Mouse (Mus musculus) kidney, embryonic 15.5 days (tissue): Measurements from ENCODE around the gene Pygm. TPM values are rescaled to one million over a fixed set of nuclear protein-coding genes. Genes with fewer than 3 reads are reported as not detected.

Source experiments
- ATAC-seq: fragments of 200-750 bp; cut with Nextera tagmentation; replicated peaks from 2 replicates; pipeline ENCODE4 v1.8.0; 2017; ENCODE audit warnings: moderate TSS enrichment; ENCODE audit not compliant: low FRiP score
- H3K27ac ChIP-seq: fragments of 300-500 bp; sonication (generic); 2 replicates; pipeline ENCODE4 v1.5.1; 2015; ENCODE audit warnings: mild to moderate bottlenecking, inconsistent platforms
- H3K27me3 ChIP-seq: fragments of 300-500 bp; sonication (generic); 2 replicates; pipeline ENCODE4 v1.6.1; 2015; ENCODE audit warnings: inconsistent platforms
- H3K36me3 ChIP-seq: fragments of 300-500 bp; sonication (generic); 2 replicates; pipeline ENCODE4 v1.6.1; 2015; ENCODE audit warnings: inconsistent platforms
- H3K4me1 ChIP-seq: fragments of 300-500 bp; sonication (generic); 2 replicates; pipeline ENCODE4 v1.6.1; 2015; ENCODE audit warnings: inconsistent platforms
- H3K4me2 ChIP-seq: fragments of 300-500 bp; sonication (generic); 2 replicates; pipeline ENCODE4 v1.6.1; 2015; ENCODE audit warnings: moderate library complexity, mild to moderate bottlenecking, inconsistent platforms
- H3K4me3 ChIP-seq: fragments of 300-500 bp; sonication (generic); replicated peaks from 2 replicates; pipeline ENCODE4 v1.5.1; 2015; ENCODE audit warnings: mild to moderate bottlenecking, inconsistent platforms
- H3K9ac ChIP-seq: fragments of 300-500 bp; sonication (generic); 2 replicates; pipeline ENCODE4 v1.6.1; 2015; ENCODE audit warnings: mild to moderate bottlenecking, inconsistent platforms
- H3K9me3 ChIP-seq: fragments of 300-500 bp; sonication (generic); replicated peaks from 2 replicates; pipeline ENCODE4 v1.6.1; 2016; ENCODE audit warnings: inconsistent platforms
- WGBS: fragments of 180-500 bp; shearing (Covaris S2); methylation state at CpG from one replicate; pipeline ENCODE4 v1.1.7; 2015; ENCODE audit warnings: mixed read lengths; 5-methylcytosine and 5-hydroxymethylcytosine counted together
- polyA plus RNA-seq: library from polyadenylated mRNA; unstranded; fragments of >200 nt; fragmentation: Nextera tagmentation; extraction: Ambion mirVana; gene quantifications from 2 replicates; pipeline ENCODE4 v1.2.1, GENCODE M21; 2015

The Pygm gene
- polyA plus RNA-seq, 1 experiment from 2014 or later, result 28.2 TPM

- H3K9ac ChIP-seq, result peak within 1 kb of the TSS; percentile 42; the same call in 1 of the 2 replicates
- under 1% methylated on average over 44 of the region's 46 CpGs for WGBS
- H3K4me1 ChIP-seq, result peaks cover 40% of the 10 kb centered on the region
- peaks cover 70% of the 10 kb centered on the region for H3K27me3 ChIP-seq
- H3K36me3 ChIP-seq, result no peaks in the 10 kb centered on the region
- peak within 1 kb of the TSS; percentile 56 for H3K4me3 ChIP-seq
- ATAC-seq, result peak; percentile 82
- H3K4me2 ChIP-seq, result peak within 1 kb of the TSS; percentile 97
- H3K27ac ChIP-seq, result no peak within 1 kb of the TSS
- no peaks in the 10 kb centered on the region for H3K9me3 ChIP-seq
Observed at GRCm38 (mm10) chr19:6418233-6418879, 34.2 kb downstream of the Pygm start, which contains the start of gene Nrxn2. Gene Nrxn2, plus strand, starts transcription at chr19:6418731.

DNA sequence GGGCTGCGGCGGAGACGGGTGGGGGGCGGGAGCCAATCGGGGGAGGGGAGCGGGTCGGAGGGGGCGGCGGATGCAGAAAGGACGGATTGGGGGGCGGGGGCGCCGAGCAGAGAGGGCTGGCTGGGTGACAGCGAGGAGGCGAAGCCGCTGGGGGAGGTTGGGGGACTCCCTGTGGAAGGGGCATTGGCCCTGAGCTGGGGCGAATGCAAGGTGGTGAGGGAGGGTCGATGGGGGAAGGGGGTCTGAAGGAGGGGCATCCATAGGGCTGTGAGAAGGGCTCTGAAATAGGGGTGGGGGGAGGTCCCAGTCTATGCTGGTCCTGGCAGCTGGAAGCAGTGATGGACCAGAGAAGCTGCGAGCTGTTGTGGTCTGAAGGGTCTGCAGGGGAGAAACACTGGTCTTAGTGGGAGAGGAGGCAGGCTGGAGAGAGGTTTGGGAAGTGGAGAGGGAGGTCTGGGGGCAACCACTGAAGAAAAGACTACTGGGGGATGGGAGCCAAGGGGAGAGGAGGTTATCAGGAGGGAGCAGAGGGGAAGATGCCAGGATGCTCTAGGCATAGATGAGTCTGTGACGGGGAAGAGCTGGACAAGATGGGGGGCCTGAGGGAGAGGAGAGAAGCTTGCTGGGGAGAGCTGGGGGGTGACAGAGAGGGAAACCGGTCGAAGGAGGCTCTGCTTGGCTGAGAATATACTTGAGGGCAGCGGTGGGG lies 34.9 kb downstream of the Pygm start:
- Histone ChIP-seq H3K9me3 (no peaks in the 10 kb centered on the region), H3K36me3 (no peaks in the 10 kb centered on the region), H3K4me1 (peaks cover 40% of the 10 kb centered on the region), H3K27ac (no peak overlapping the region), H3K27me3 (peaks cover 75% of the 10 kb centered on the region), H3K4me2 (peak overlapping the region; percentile 97), H3K9ac (no peak overlapping the region), H3K4me3 (peak overlapping the region; percentile 56)
- 10% methylated on average over 17 of the region's 23 CpGs for WGBS
- peak; percentile 27; the same call in 1 of the 2 replicates for ATAC-seq

DNA sequence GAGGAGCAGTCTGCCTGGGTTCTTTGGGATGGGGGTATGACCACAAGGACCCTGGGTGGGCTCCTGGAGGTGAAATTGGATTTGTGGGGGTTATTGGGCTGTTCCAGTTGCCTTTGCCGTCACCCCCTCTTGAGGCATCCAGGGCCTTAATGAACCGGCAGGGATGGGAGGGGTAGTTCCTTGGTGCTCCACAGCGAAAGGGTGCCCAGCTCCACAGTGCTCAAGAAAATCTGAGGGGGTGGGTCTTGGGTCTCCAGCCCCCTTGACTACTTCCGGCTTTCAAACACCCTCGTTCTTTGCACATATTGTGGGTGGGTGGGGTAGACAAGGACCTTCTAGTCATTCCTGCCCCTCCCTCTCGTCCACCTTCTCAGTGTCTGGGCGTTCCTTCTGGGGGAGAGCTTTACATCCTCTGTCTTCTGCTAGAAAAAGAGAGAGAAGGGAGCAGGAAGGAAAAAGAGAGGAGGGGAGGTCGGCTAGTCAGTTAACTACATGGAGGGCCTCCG lies 35.7 kb downstream of the Pygm start:
- Histone ChIP-seq H3K27me3 (peaks cover 83% of the 10 kb centered on the region), H3K9ac (no peak overlapping the region), H3K9me3 (no peaks in the 10 kb centered on the region), H3K4me1 (peaks cover 40% of the 10 kb centered on the region), H3K4me3 (no peak overlapping the region), H3K36me3 (no peaks in the 10 kb centered on the region), H3K27ac (no peak overlapping the region), H3K4me2 (no peak overlapping the region)
- WGBS, result 55% methylated on average over 9 of the region's 9 CpGs
- ATAC-seq, result no peak

DNA sequence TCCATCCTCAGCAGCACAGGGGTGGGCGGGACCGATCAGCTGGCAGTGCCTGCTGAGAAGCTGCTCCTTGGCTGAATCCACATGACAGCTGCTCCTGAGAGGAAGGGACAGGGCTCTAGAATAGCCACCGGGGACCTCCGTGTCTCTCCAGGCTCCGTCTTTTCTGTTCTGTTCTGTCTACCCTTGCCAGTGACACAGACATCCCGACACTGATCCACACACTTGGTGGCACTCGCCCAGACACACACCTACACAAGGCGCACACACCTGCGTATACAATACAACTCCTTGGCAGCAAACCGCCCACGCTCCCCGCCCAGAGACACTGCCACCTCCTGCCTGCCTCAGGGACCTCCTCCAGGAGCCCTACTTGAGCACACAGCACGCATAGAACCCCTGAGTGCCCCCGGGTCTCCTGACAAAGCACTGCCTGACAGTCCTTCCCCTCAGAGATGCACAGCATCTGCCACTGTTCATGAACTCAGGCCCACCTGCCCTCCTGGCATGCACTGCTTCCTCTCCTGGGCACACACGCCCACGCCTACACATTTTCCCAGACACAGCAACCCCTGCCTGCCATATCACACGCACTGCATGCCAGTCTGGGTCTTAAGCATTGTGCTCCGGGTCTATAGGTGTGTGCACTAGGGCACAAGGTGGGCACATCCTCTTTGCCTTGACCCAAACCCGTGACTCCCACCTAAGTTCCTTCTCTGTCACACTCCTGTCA lies 36.4 kb downstream of the Pygm start:
- ATAC-seq, result no peak
- Histone ChIP-seq H3K27ac (no peak overlapping the region), H3K4me3 (no peak overlapping the region), H3K9me3 (no peaks in the 10 kb centered on the region), H3K36me3 (no peaks in the 10 kb centered on the region), H3K4me1 (peaks cover 36% of the 10 kb centered on the region), H3K4me2 (no peak overlapping the region), H3K27me3 (peaks cover 87% of the 10 kb centered on the region), H3K9ac (no peak overlapping the region)
- 61% methylated on average over 19 of the region's 19 CpGs for WGBS

- Histone ChIP-seq H3K36me3 (no peaks in the 10 kb centered on the region), H3K9ac (no peak overlapping the region), H3K27ac (no peak overlapping the region), H3K4me2 (no peak overlapping the region), H3K4me3 (no peak overlapping the region), H3K9me3 (no peaks in the 10 kb centered on the region), H3K4me1 (peaks cover 30% of the 10 kb centered on the region), H3K27me3 (peaks cover 89% of the 10 kb centered on the region)
- 77% methylated on average over 9 of the region's 9 CpGs for WGBS
- no peak for ATAC-seq
Observed at GRCm38 (mm10) chr19:6421211-6421590, 37.0 kb downstream of the Pygm start.

- Histone ChIP-seq H3K27ac (no peak overlapping the region), H3K9me3 (no peaks in the 10 kb centered on the region), H3K4me2 (no peak overlapping the region), H3K36me3 (no peaks in the 10 kb centered on the region), H3K4me3 (no peak overlapping the region), H3K9ac (no peak overlapping the region), H3K27me3 (peaks cover 93% of the 10 kb centered on the region), H3K4me1 (peaks cover 24% of the 10 kb centered on the region)
- ATAC-seq, result no peak
- 69% methylated on average over 7 of the region's 7 CpGs for WGBS
Observed at GRCm38 (mm10) chr19:6422014-6422413, 37.8 kb downstream of the Pygm start.

GRCm38 (mm10) chr19:6423241-6423640 lies 39.0 kb downstream of the Pygm start:
- H3K9ac ChIP-seq, result no peak overlapping the region
- 81% methylated on average over 16 of the region's 16 CpGs for WGBS
- peaks cover 24% of the 10 kb centered on the region for H3K4me1 ChIP-seq
- H3K27ac ChIP-seq, result no peak overlapping the region
- ATAC-seq, result no peak
- no peaks in the 10 kb centered on the region for H3K36me3 ChIP-seq
- H3K9me3 ChIP-seq, result no peaks in the 10 kb centered on the region
- no peak overlapping the region for H3K4me3 ChIP-seq
- H3K27me3 ChIP-seq, result peaks cover 95% of the 10 kb centered on the region
- H3K4me2 ChIP-seq, result no peak overlapping the region

DNA sequence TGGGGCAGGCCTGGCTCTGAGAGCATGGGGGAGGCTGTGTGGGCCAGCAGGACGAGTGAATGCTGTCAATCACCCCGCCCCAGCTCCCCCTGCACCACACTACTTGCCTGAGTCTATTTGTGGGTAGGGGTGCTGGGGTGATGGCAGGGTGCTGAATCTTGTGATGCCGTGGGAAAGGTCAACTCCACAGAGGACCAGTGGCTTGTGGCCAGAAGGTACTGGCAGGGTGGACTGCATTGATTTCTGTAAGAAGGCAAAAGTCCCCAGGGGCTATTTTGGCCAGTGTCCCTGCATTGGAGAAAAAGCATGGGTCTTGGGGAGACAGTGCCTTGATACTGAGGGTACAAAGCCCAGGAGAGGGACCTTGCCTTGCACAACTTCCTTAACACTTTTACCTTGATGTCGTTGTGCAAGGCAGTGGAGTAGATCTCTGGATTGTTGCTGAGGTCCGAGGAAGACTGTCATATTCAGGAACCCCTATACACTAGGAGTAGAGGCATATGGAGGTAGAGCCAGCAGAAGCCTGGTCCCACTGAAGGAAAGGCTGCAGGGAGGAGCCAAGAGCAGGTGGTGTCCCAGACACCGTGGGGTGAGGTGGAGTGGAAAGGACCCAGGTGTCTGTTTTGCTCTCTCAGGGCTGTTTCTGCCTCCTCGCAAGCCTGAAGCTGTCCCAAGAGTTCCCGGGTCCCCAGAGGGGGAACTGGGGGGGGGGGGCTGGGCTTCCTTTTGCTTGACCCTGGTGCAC lies 40.1 kb downstream of the Pygm start:
- no peaks in the 10 kb centered on the region for H3K36me3 ChIP-seq
- no peaks in the 10 kb centered on the region for H3K9me3 ChIP-seq
- H3K27me3 ChIP-seq, result peaks cover 97% of the 10 kb centered on the region
- WGBS, result 65% methylated on average over 8 of the region's 8 CpGs
- no peak overlapping the region for H3K4me2 ChIP-seq
- H3K4me1 ChIP-seq, result peaks cover 27% of the 10 kb centered on the region
- no peak overlapping the region for H3K9ac ChIP-seq
- no peak for ATAC-seq
- no peak overlapping the region for H3K4me3 ChIP-seq
- H3K27ac ChIP-seq, result no peak overlapping the region

DNA sequence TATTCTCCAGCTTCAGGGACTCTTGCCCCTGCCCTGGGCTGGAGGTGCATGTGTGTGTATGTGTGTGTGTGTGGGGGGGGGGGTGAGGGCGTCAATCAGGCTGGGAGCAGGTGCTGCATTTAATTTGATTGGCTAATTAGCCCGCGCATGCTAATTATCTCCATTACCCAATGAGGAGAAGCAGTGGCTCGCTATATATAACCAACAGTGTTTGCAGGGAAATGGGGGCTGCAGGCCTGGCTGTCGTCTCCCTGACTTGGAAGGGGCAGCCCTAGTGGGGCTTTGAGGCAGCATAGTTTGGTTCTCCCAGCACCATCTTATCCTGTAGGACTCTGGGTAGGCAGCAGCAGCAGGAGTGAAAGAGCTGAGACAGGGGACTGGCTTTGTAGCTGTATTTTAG lies 41.4 kb downstream of the Pygm start:
- WGBS, result 45% methylated on average over 5 of the region's 5 CpGs
- Histone ChIP-seq H3K4me2 (no peak overlapping the region), H3K4me1 (peaks cover 28% of the 10 kb centered on the region), H3K4me3 (no peak overlapping the region), H3K27ac (no peak overlapping the region), H3K9ac (no peak overlapping the region), H3K27me3 (peaks cover 97% of the 10 kb centered on the region), H3K9me3 (no peaks in the 10 kb centered on the region), H3K36me3 (no peaks in the 10 kb centered on the region)
- ATAC-seq, result no peak

DNA sequence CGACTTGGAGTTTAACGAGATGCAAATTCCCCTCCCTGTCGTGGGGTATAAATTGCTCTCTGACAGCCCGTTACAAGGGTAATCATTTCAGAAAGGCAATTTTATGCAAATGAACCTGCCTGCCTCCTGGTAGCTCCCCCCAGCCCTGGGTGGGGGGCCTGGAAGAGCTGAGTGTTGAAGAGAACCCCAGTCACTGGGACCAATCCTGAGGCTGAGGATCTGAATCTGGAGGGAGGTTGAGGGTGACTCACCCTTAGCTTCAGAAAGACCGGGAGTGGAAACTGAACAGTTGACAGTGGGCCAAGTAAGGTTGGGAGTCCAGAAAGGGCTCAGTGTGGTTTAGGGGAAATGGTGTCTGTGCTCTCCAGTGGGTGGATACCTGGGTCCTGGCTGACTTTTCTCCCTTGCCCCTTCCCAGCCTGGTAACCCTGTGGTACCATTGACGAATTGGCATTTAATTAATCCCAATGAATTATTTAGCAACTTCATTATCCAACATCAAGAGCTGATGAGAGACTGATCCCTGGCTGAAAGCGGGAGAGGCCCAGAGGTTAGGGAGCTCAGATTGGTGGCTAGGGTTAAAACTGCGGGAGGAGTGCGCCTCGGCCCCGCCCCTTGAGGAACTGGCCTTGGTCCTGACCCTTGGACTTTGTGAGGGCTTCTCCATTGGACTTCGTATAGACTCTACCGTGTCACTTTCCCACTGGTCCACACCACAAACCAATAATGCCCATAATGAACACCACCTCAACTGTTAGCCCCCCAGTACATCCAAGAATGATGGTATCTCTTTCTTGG lies 42.7 kb downstream of the Pygm start:
- no peaks in the 10 kb centered on the region for H3K9me3 ChIP-seq
- WGBS, result 15% methylated on average over 13 of the region's 13 CpGs
- H3K9ac ChIP-seq, result no peak overlapping the region
- H3K36me3 ChIP-seq, result no peaks in the 10 kb centered on the region
- ATAC-seq, result no peak
- no peak overlapping the region for H3K4me2 ChIP-seq
- peaks cover 28% of the 10 kb centered on the region for H3K4me1 ChIP-seq
- no peak overlapping the region for H3K27ac ChIP-seq
- H3K4me3 ChIP-seq, result no peak overlapping the region
- H3K27me3 ChIP-seq, result peaks cover 94% of the 10 kb centered on the region
